Mouse (Mus musculus) mouse embryonic stem cell (cell line): Measurements from ENCODE around the gene Ado.

Source experiments
- in situ Hi-C, 2 experiments: fragments of 300-500 bp; cut with MboI; formaldehyde crosslinking; loops; 1 replicate in 1 of 2; 3 replicates in 1 of 2; pipeline ENCODE4 v1.14.3; 2019 to 2020; ENCODE audit warnings: low sequenced_read_pairs in 2 of 2, low pct_unique_long_range_greater_than_20kb in 1 of 2, mixed read lengths in 1 of 2; ENCODE audit not compliant: unreplicated experiment in 1 of 2

Ado gene

GRCm38 (mm10) chr10:67538106-67538505, 10.6 kb downstream of the Ado start:
- in situ Hi-C loops = loop anchor here in 1 of 2 experiments (10.0 kb wide), 1 partner anchor 187 kb away; no protein-coding TSS in a partner anchor

GRCm38 (mm10) chr10:67537151-67537994, 11.4 kb downstream of the Ado start:
- in situ Hi-C loops = loop anchor here in 1 of 2 experiments (10.0 kb wide), 1 partner anchor 187 kb away; no protein-coding TSS in a partner anchor

GRCm38 (mm10) chr10:67536621-67537141, 12.1 kb downstream of the Ado start:
- in situ Hi-C loops = loop anchor here in 1 of 2 experiments (10.0 kb wide), 1 partner anchor 188 kb away; no protein-coding TSS in a partner anchor

GRCm38 (mm10) chr10:67535972-67536371, 12.8 kb downstream of the Ado start:
- in situ Hi-C loops = loop anchor here in 1 of 2 experiments (10.0 kb wide), 1 partner anchor 189 kb away; no protein-coding TSS in a partner anchor

GRCm38 (mm10) chr10:67535256-67535655, 13.5 kb downstream of the Ado start, which contains the start of gene Egr2:
Gene Egr2 (plus strand): TSS chr10:67535475.
- in situ Hi-C loops = loop anchor here in 1 of 2 experiments (10.0 kb wide), 1 partner anchor 190 kb away; no protein-coding TSS in a partner anchor

GRCm38 (mm10) chr10:67529769-67530168, 19.0 kb downstream of the Ado start:
- in situ Hi-C loops = loop anchor here in 1 of 2 experiments (10.0 kb wide), 1 partner anchor 195 kb away; no protein-coding TSS in a partner anchor

GRCm38 (mm10) chr10:67526435-67526834, 22.3 kb downstream of the Ado start:
- in situ Hi-C loops = no loop called here

GRCm38 (mm10) chr10:67524694-67525093, 24.1 kb downstream of the Ado start:
- in situ Hi-C loops = no loop called here

- in situ Hi-C loops = no loop called here
Measured at GRCm38 (mm10) chr10:67524130-67524529, 24.6 kb downstream of the Ado start.

GRCm38 (mm10) chr10:67518733-67519132, 30.0 kb downstream of the Ado start:
- in situ Hi-C loops = no loop called here

- in situ Hi-C loops = no loop called here
Measured at GRCm38 (mm10) chr10:67512871-67513270, 35.9 kb downstream of the Ado start.

- in situ Hi-C loops = no loop called here
Measured at GRCm38 (mm10) chr10:67512211-67512610, 36.5 kb downstream of the Ado start.

- in situ Hi-C loops = no loop called here
Measured at GRCm38 (mm10) chr10:67505248-67505647, 43.5 kb downstream of the Ado start.

GRCm38 (mm10) chr10:67504046-67504445, 44.7 kb downstream of the Ado start:
- in situ Hi-C loops = no loop called here

- in situ Hi-C loops = no loop called here
Measured at GRCm38 (mm10) chr10:67503320-67503995, 45.3 kb downstream of the Ado start.

- in situ Hi-C loops = no loop called here
Measured at GRCm38 (mm10) chr10:67497951-67498350, 50.8 kb downstream of the Ado start.

GRCm38 (mm10) chr10:67497144-67497892, 51.4 kb downstream of the Ado start:
- in situ Hi-C loops = no loop called here
